Mouse (Mus musculus): ENCODE measurements at regions not wholly inside any gene's neighbourhood (a gene's known extent, or its start where the extent isn't known, plus 50 kb on each side); places are given as distances from the start of the nearest gene placed in this dataset.

DNA sequence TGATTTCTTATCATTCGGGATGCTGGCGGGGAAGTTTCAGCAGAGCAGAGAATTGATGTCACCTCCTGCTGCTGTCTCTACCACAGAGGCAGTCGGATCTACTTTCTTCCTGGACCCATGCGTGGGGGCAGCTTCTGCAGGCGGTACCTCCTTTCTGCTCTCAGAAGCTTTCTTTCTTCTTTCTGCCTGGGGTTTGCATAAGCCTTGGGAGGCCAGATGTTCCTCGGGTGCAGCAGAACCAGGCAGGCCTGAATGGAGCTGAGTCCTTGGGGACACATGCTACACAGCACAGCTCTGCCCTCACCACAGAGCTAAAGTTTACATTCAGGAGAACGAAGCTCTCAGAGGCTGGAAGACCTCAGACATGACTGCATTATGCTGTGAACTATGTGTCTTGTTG lies 75.8 kb upstream of the Card11 start:
- 69% methylated on average over 7 of the region's 7 CpGs for WGBS
- TF ChIP-seq CTCF (conservative IDR thresholded peaks at IDR 0.05; ENCODE audit: insufficient read depth, insufficient read length, low read depth, low read length) (no peak), POLR2A (IDR thresholded peaks at IDR 0.05; ENCODE audit: low read depth, low read length) (no peak)
- Histone ChIP-seq H3K4me1 (ENCODE audit: control insufficient read depth, insufficient read depth, low read length) (no peaks in the 10 kb centered on the region), H3K4me3 (ENCODE audit: insufficient read depth, low read depth, low read length) (no peak overlapping the region), H3K36me3 (ENCODE audit: control insufficient read depth, insufficient read depth, low read length) (no peaks in the 10 kb centered on the region), H3K27ac (ENCODE audit: insufficient read depth, low read depth, low read length) (no peak overlapping the region), H3K27me3 (replicated peaks; ENCODE audit: control insufficient read depth, insufficient read depth, low read length) (no peaks in the 10 kb centered on the region)
- no peak for DNase-seq

DNA sequence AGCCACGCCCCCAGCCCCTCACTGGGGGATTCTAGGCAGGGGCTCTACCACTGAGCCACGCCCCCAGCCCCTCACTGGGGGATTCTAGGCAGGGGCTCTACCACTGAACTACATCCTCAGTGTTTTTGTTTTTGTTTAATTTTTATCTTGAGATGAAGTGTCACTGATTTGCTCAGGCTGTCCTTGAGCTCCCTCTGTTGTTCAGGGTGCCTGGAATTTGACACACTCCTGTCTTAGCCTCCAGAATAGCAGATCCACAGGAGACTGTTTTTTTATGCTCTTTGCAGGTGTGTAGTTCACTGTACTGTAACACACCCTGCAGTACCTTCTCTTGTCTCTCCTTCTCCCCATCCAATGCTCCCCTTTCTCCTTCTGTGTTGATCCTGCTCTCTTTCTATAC lies 76.6 kb upstream of the Card11 start:
- TF ChIP-seq POLR2A (IDR thresholded peaks at IDR 0.05; ENCODE audit: low read depth, low read length) (no peak), CTCF (conservative IDR thresholded peaks at IDR 0.05; ENCODE audit: insufficient read depth, insufficient read length, low read depth, low read length) (peak; percentile 42)
- Histone ChIP-seq H3K27ac (ENCODE audit: insufficient read depth, low read depth, low read length) (no peak overlapping the region), H3K4me1 (ENCODE audit: control insufficient read depth, insufficient read depth, low read length) (no peaks in the 10 kb centered on the region), H3K4me3 (ENCODE audit: insufficient read depth, low read depth, low read length) (no peak overlapping the region), H3K27me3 (replicated peaks; ENCODE audit: control insufficient read depth, insufficient read depth, low read length) (no peaks in the 10 kb centered on the region), H3K36me3 (ENCODE audit: control insufficient read depth, insufficient read depth, low read length) (no peaks in the 10 kb centered on the region)
- 92% methylated on average over 2 of the region's 2 CpGs for WGBS
- no peak for DNase-seq

DNA sequence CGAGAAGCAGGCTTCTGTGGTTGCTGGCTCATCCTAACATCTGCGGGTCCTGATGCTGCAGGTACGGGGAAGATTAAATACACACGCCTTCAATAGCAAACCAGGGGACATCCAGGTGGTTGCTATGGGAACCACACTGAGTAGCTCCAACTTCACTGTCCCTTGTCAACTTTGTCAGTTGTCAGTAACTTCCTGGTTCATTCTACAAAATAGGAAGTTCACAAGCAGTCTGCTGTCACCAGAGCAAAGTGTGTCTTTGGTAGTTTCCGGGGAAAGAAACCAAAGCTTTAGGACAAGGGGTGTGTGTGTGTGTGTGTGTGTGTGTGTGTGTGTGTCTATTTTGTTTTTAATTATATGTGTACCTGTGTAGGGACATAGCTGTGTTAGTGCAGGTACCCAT lies 80.5 kb upstream of the Card11 start:
- 79% methylated on average over 5 of the region's 5 CpGs for WGBS
- TF ChIP-seq CTCF (conservative IDR thresholded peaks at IDR 0.05; ENCODE audit: insufficient read depth, insufficient read length, low read depth, low read length) (no peak), POLR2A (IDR thresholded peaks at IDR 0.05; ENCODE audit: low read depth, low read length) (no peak)
- no peak overlapping the region for H3K4me3 ChIP-seq (ENCODE audit: insufficient read depth, low read depth, low read length)
- H3K36me3 ChIP-seq (ENCODE audit: control insufficient read depth, insufficient read depth, low read length) = no peaks in the 10 kb centered on the region
- H3K27ac ChIP-seq (ENCODE audit: insufficient read depth, low read depth, low read length) = no peak overlapping the region
- DNase-seq = no peak
- H3K4me1 ChIP-seq (ENCODE audit: control insufficient read depth, insufficient read depth, low read length) = no peaks in the 10 kb centered on the region
- H3K27me3 ChIP-seq (replicated peaks; ENCODE audit: control insufficient read depth, insufficient read depth, low read length) = no peaks in the 10 kb centered on the region

DNA sequence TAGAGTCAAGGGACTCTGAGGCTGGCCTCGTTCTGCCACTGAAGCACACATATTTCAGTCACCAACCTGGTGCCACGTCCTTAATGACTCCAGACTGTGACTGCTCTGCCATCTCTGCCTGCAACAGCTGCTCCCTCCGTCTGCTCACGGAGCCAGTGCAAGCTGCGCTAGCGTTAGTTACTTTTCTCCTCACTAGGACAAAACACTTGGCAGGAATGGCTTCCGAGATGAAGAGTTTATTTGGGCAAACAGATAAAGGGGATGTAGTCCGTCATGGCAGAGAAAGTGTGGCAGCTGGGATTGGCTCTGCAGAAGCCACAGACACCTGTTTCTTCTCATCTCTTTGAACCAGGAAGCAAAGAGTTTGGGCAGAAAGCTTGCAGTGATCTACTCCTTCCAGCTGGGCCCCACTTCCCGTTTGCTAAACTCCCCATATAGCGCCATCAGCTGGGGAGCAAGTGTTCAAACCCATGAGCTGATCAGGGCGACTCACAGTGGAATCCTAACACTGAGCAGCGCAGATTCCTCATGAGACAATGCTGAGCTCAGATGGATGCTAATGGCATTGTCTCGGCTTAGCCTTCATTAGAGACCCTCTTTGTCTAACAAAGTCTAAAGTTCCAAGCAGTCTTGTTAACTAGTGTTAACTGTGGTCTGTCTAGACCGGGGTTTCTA lies 83.8 kb upstream of the Card11 start:
- H3K4me3 ChIP-seq (ENCODE audit: insufficient read depth, low read depth, low read length) = no peak overlapping the region
- H3K4me1 ChIP-seq (ENCODE audit: control insufficient read depth, insufficient read depth, low read length) = no peaks in the 10 kb centered on the region
- H3K27me3 ChIP-seq (replicated peaks; ENCODE audit: control insufficient read depth, insufficient read depth, low read length) = no peaks in the 10 kb centered on the region
- no peak for DNase-seq
- no peaks in the 10 kb centered on the region for H3K36me3 ChIP-seq (ENCODE audit: control insufficient read depth, insufficient read depth, low read length)
- TF ChIP-seq CTCF (conservative IDR thresholded peaks at IDR 0.05; ENCODE audit: insufficient read depth, insufficient read length, low read depth, low read length) (no peak), POLR2A (IDR thresholded peaks at IDR 0.05; ENCODE audit: low read depth, low read length) (no peak)
- 84% methylated on average over 14 of the region's 14 CpGs for WGBS
- H3K27ac ChIP-seq (ENCODE audit: insufficient read depth, low read depth, low read length) = no peak overlapping the region

DNA sequence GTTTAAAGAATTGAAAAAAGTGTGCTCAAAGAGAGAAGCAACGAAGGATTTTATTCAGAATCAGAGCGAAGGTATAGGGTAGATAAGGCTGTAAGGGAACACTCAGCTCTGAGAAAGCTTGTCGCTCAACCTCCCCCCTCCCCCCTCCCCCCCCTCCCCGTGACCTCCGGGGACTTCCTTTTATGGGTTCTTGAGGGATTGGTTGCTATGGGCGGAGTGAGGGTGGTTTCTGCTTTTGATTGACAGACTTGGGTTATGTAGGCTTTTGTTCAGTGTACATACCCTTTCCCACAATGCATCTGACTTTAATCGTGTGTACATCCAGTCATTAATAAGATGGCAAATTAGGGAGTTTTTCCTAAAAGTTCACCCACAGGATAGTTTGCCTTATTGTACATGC lies 84.4 kb upstream of the Card11 start:
- no peak for TF ChIP-seq CTCF (conservative IDR thresholded peaks at IDR 0.05; ENCODE audit: insufficient read depth, insufficient read length, low read depth, low read length)
- TF ChIP-seq POLR2A (IDR thresholded peaks at IDR 0.05; ENCODE audit: low read depth, low read length) = no peak
- Histone ChIP-seq H3K4me1 (ENCODE audit: control insufficient read depth, insufficient read depth, low read length) (no peaks in the 10 kb centered on the region), H3K27ac (ENCODE audit: insufficient read depth, low read depth, low read length) (no peak overlapping the region), H3K36me3 (ENCODE audit: control insufficient read depth, insufficient read depth, low read length) (no peaks in the 10 kb centered on the region), H3K27me3 (replicated peaks; ENCODE audit: control insufficient read depth, insufficient read depth, low read length) (no peaks in the 10 kb centered on the region), H3K4me3 (ENCODE audit: insufficient read depth, low read depth, low read length) (no peak overlapping the region)
- WGBS = 43% methylated on average over 7 of the region's 7 CpGs
- no peak for DNase-seq

DNA sequence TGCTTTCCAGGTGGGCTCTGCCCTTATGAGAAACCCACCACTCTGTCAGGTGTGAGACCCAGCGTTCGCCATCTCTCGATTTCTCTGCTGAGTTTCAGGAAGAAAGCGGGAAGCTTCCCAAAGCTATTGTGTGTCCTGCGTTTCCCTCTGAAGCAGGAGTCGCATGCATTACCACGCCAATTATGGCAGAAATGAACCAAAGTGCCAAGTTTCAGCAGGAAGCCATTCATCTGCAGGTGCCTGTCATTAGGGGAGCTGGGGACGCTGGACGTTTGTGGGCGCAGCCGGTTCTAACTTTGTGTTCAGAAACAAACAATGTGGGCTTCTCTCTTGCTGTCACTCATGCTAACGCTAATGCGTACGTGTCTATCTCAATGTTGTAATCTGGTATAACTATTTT lies 91.3 kb upstream of the Card11 start:
- Histone ChIP-seq H3K36me3 (ENCODE audit: control insufficient read depth, insufficient read depth, low read length) (no peaks in the 10 kb centered on the region), H3K27me3 (replicated peaks; ENCODE audit: control insufficient read depth, insufficient read depth, low read length) (no peaks in the 10 kb centered on the region), H3K27ac (ENCODE audit: insufficient read depth, low read depth, low read length) (no peak overlapping the region), H3K4me1 (ENCODE audit: control insufficient read depth, insufficient read depth, low read length) (no peaks in the 10 kb centered on the region), H3K4me3 (ENCODE audit: insufficient read depth, low read depth, low read length) (no peak overlapping the region)
- DNase-seq = no peak
- 62% methylated on average over 14 of the region's 14 CpGs for WGBS
- TF ChIP-seq CTCF (conservative IDR thresholded peaks at IDR 0.05; ENCODE audit: insufficient read depth, insufficient read length, low read depth, low read length) (no peak), POLR2A (IDR thresholded peaks at IDR 0.05; ENCODE audit: low read depth, low read length) (no peak)

DNA sequence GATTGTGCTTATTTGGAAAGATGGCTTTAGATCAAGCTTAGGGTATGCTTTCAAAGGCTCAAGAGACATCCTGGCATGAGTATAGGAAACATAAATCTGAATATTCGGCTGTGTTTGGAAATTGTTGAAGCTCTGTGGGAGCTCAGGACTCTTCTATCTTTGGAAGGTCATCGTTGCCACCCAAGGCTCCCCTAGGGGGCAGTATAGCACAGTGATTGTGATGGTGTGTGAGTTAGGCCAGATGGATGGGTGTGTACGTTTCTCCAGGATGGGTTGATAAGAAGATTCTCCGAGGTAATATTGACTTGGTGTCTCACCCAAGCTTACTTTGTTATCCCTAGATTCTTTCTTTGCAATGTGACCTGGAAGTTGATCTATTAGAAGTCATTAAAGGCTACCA lies 93.3 kb upstream of the Card11 start:
- Histone ChIP-seq H3K4me3 (ENCODE audit: insufficient read depth, low read depth, low read length) (no peak overlapping the region), H3K27me3 (replicated peaks; ENCODE audit: control insufficient read depth, insufficient read depth, low read length) (no peaks in the 10 kb centered on the region), H3K4me1 (ENCODE audit: control insufficient read depth, insufficient read depth, low read length) (no peaks in the 10 kb centered on the region), H3K36me3 (ENCODE audit: control insufficient read depth, insufficient read depth, low read length) (no peaks in the 10 kb centered on the region), H3K27ac (ENCODE audit: insufficient read depth, low read depth, low read length) (no peak overlapping the region)
- peak; percentile 60 for DNase-seq
- 39% methylated on average over 4 of the region's 4 CpGs for WGBS
- TF ChIP-seq POLR2A (IDR thresholded peaks at IDR 0.05; ENCODE audit: low read depth, low read length) (no peak), CTCF (conservative IDR thresholded peaks at IDR 0.05; ENCODE audit: insufficient read depth, insufficient read length, low read depth, low read length) (peak; percentile 73)

Measured in kidney, adult 2 months (tissue).